ENCODE assay signal across 9 mouse cellular contexts in the genomic region with DNA sequence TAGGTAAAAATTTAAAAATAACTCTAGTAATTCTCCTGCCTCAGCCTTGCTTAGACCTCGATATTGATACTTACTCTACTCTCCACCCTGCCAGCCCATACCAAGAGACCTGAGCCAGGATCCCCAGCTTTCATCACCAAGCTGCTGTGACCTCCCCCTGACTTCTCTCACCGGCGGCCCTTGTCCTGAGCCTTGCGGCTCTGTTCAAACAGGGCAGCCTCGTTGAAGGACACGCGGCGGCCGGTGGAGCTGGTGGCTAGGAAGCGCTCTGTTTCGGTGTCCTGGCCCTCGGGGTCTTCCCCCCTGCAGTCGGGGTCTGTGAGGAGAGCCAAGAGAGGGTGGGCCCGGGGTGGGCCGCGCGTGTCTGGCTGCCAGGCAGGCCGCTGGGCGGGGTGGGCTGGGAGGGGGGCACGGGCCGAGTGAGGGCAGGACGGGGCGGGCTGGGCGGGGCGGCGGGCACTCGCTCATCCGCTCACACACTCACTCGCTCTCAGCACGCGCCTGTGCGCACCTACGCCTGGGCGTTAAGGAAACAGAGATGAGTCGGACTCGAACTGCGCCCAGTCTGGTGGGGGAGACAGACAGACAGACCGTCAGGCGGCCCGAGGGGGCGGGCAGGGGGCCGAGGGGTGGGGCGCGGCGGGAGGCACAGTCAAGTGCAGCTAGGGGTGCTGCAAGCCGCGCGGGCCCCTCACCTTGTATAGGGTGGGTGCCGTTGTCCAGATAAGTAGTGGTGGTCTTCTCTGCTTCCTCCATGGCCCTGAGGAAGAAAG. TPM values are rescaled to one million over a fixed set of nuclear protein-coding genes. Genes with fewer than 3 reads are reported as not detected.
DNase-seq lines count a peak whose midpoint lies in the region; ATAC-seq and TF ChIP-seq lines count a peak whose summit lies in the region.
"Had no signal": no experiment of that assay in that cellular context is flagged by ENCODE, and none has a peak within 500 bp of the region (broad histone marks: within the 10 kb centered on the region; RNA-seq: fewer than 3 reads in every experiment).

No protein-coding gene starts in this region.

- no peak overlapping the region for H3K9ac ChIP-seq in limb, embryonic 14.5 days (ENCODE audit: low read depth, low read length, severe bottlenecking)
- H3K9ac ChIP-seq in stomach, embryonic 16.5 days (ENCODE audit: low read length), result peak overlapping the region; percentile 60

- H3K36me3 ChIP-seq in limb, embryonic 14.5 days (ENCODE audit: control insufficient read depth, insufficient read depth, low read length), result peaks cover 46% of the 10 kb centered on the region
- 0 out of 2 replicates have a peak, but pooled peaks cover 3% of the 10 kb centered on the region for H3K36me3 ChIP-seq in stomach, embryonic 16.5 days (ENCODE audit: control insufficient read depth, insufficient read depth, low read length)

- DNase-seq in cerebellum, postnatal 10 days, result peak; percentile 22 to 28
- DNase-seq in cerebellum, postnatal 4 days (ENCODE audit: low spot score in 2 of 2), result no peak
- peak; percentile 40 to 46 for DNase-seq in right cerebral cortex, postnatal 10 days (ENCODE audit: low spot score in 2 of 2)
- DNase-seq in right cerebral cortex, postnatal 4 days, result no peak
- no peak for DNase-seq in limb, embryonic 14.5 days (ENCODE audit: low spot score)
- no peak for DNase-seq in urinary bladder, postnatal 4 days (ENCODE audit: low spot score in 2 of 2)
- DNase-seq in adipocyte (ENCODE audit: low spot score), result no peak
- DNase-seq: right cerebral cortex, postnatal 25 days had no signal

- H3K4me3 ChIP-seq in limb, embryonic 14.5 days (replicated peaks; ENCODE audit: low read length), result peak overlapping the region; percentile 71
- H3K4me3 ChIP-seq in stomach, embryonic 16.5 days (replicated peaks; ENCODE audit: low read length), result peak overlapping the region; percentile 67

- no peak overlapping the region for H3K27ac ChIP-seq in limb, embryonic 14.5 days (replicated peaks; ENCODE audit: low read depth, low read length)
- H3K27ac ChIP-seq in stomach, embryonic 16.5 days (ENCODE audit: low read length), result peak overlapping the region; percentile 82; the same call in 1 of the 2 replicates

- peaks cover 16% of the 10 kb centered on the region for H3K27me3 ChIP-seq in limb, embryonic 14.5 days (ENCODE audit: control insufficient read depth, insufficient read depth, low read length)
- peaks cover 3% of the 10 kb centered on the region; the same call in 1 of the 2 replicates for H3K27me3 ChIP-seq in stomach, embryonic 16.5 days (ENCODE audit: control insufficient read depth, insufficient read depth, low read length)

- peak overlapping the region; percentile 97 for H3K4me2 ChIP-seq in limb, embryonic 14.5 days (replicated peaks; ENCODE audit: low read depth, low read length, severe bottlenecking)
- H3K4me2 ChIP-seq in stomach, embryonic 16.5 days (ENCODE audit: low read depth, low read length), result peak overlapping the region; percentile 99

- H3K4me1 ChIP-seq in limb, embryonic 14.5 days (ENCODE audit: control insufficient read depth, insufficient read depth, low read length), result peaks cover 30% of the 10 kb centered on the region
- peaks cover 30% of the 10 kb centered on the region for H3K4me1 ChIP-seq in stomach, embryonic 16.5 days (ENCODE audit: control insufficient read depth, insufficient read depth, low read length)

- no peak for TF ChIP-seq POLR2A in limb, embryonic 14.5 days (IDR thresholded peaks at IDR 0.05; ENCODE audit: borderline replicate concordance, extremely low read depth, insufficient read depth, insufficient read length)

- WGBS in limb, embryonic 14.5 days, result 22% methylated on average over 34 of the region's 49 CpGs
- 23% methylated on average over 41 of the region's 49 CpGs for WGBS in stomach, embryonic 16.5 days

- no peak for ATAC-seq in limb, embryonic 14.5 days (ENCODE audit: low FRiP score, low read depth)
- no peak for ATAC-seq in stomach, embryonic 16.5 days (ENCODE audit: insufficient read depth, low FRiP score)

- H3K9me3 ChIP-seq in limb, embryonic 14.5 days (ENCODE audit: control insufficient read depth, low read length), result no peaks in the 10 kb centered on the region
- H3K9me3 ChIP-seq in stomach, embryonic 16.5 days (replicated peaks; ENCODE audit: control insufficient read depth, low read length), result no peaks in the 10 kb centered on the region

RNA-seq across cellular contexts. Expression of a gene that starts 2.1 kb away (rescaled TPM):
- polyA plus RNA-seq in limb, embryonic 14.5 days (2012; rRNA removed), result 449 and 577 TPM in 2 replicates
- 477 TPM in 2 replicates for polyA plus RNA-seq in limb, embryonic 14.5 days (2014; fragmentation: Nextera tagmentation; extraction: Ambion mirVana)
- 536 and 594 TPM in 2 replicates for polyA plus RNA-seq in stomach, embryonic 16.5 days (2015; fragmentation: Nextera tagmentation; extraction: Ambion mirVana)

RNA-seq across cellular contexts. Expression of a gene that starts 4.3 kb away (rescaled TPM):
- 28.9 and 36.0 TPM in 2 replicates for polyA plus RNA-seq in limb, embryonic 14.5 days (2012; rRNA removed)
- 7.5 and 9.3 TPM in 2 replicates for polyA plus RNA-seq in limb, embryonic 14.5 days (2014; fragmentation: Nextera tagmentation; extraction: Ambion mirVana)
- polyA plus RNA-seq in stomach, embryonic 16.5 days (2015; fragmentation: Nextera tagmentation; extraction: Ambion mirVana), result 3.1 and 3.9 TPM in 2 replicates

RNA-seq across cellular contexts. Expression of a gene that starts 11.7 kb away (rescaled TPM):
- polyA plus RNA-seq in limb, embryonic 14.5 days (2012; rRNA removed), result 108 and 161 TPM in 2 replicates
- 33.4 and 39.6 TPM in 2 replicates for polyA plus RNA-seq in limb, embryonic 14.5 days (2014; fragmentation: Nextera tagmentation; extraction: Ambion mirVana)
- polyA plus RNA-seq in stomach, embryonic 16.5 days (2015; fragmentation: Nextera tagmentation; extraction: Ambion mirVana), result 7.8 and 9.8 TPM in 2 replicates

RNA-seq across cellular contexts. Expression of a gene that starts 20.8 kb away (rescaled TPM):
- polyA plus RNA-seq in limb, embryonic 14.5 days (2012; rRNA removed), result 133 and 147 TPM in 2 replicates
- polyA plus RNA-seq in limb, embryonic 14.5 days (2014; fragmentation: Nextera tagmentation; extraction: Ambion mirVana), result 30.1 and 32.4 TPM in 2 replicates
- polyA plus RNA-seq in stomach, embryonic 16.5 days (2015; fragmentation: Nextera tagmentation; extraction: Ambion mirVana), result 14.5 and 14.8 TPM in 2 replicates

RNA-seq across cellular contexts. Expression of a gene that starts 29.4 kb away (rescaled TPM):
- 286 and 289 TPM in 2 replicates for polyA plus RNA-seq in limb, embryonic 14.5 days (2012; rRNA removed)
- 101 and 106 TPM in 2 replicates for polyA plus RNA-seq in limb, embryonic 14.5 days (2014; fragmentation: Nextera tagmentation; extraction: Ambion mirVana)
- polyA plus RNA-seq in stomach, embryonic 16.5 days (2015; fragmentation: Nextera tagmentation; extraction: Ambion mirVana), result 69.8 and 80.8 TPM in 2 replicates

Comparison
In these comparisons a context has a peak if more than half of its experiments do, and no peak if none do; other contexts are left out.
1. DNase-seq: peak in cerebellum, postnatal 10 days (2 of 2) and right cerebral cortex, postnatal 10 days (2 of 2); none in cerebellum, postnatal 4 days (0 of 2), right cerebral cortex, postnatal 4 days (single experiment), limb, embryonic 14.5 days (single experiment), urinary bladder, postnatal 4 days (0 of 2) and adipocyte (single experiment).